ENCODE assay signal across 10 mouse cellular contexts in genomic region chr4:133037293-133037692, GRCm38 (mm10). TPM values are rescaled to one million over a fixed set of nuclear protein-coding genes. Genes with fewer than 3 reads are reported as not detected.
DNase-seq lines count a peak whose midpoint lies in the region; ATAC-seq and TF ChIP-seq lines count a peak whose summit lies in the region.
"Had no signal": no experiment of that assay in that cellular context is flagged by ENCODE, and none has a peak within 500 bp of the region (broad histone marks: within the 10 kb centered on the region; RNA-seq: fewer than 3 reads in every experiment).

No protein-coding gene starts in this region.

- H3K9ac ChIP-seq in heart, embryonic 14.5 days (ENCODE audit: low read length) = peak overlapping the region; percentile 42; the same call in 1 of the 2 replicates
- H3K9ac ChIP-seq in midbrain, embryonic 11.5 days (ENCODE audit: low read length) = no peak overlapping the region
- H3K9ac ChIP-seq in midbrain, postnatal 0 days (replicated peaks; ENCODE audit: low read length, poor library complexity, severe bottlenecking) = no peak overlapping the region
- H3K9ac ChIP-seq in heart, postnatal 0 days (replicated peaks; ENCODE audit: low read depth, low read length) = no peak overlapping the region
- no peak overlapping the region for H3K9ac ChIP-seq in stomach, embryonic 15.5 days
- H3K9ac ChIP-seq: liver, embryonic 12.5 days had no signal

- no peaks in the 10 kb centered on the region for H3K9me3 ChIP-seq in heart, embryonic 14.5 days (ENCODE audit: control insufficient read depth, low read length)
- H3K9me3 ChIP-seq in midbrain, embryonic 11.5 days (ENCODE audit: control insufficient read depth, low read length) = no peaks in the 10 kb centered on the region
- H3K9me3 ChIP-seq in midbrain, postnatal 0 days (ENCODE audit: low read length) = no peaks in the 10 kb centered on the region
- no peaks in the 10 kb centered on the region for H3K9me3 ChIP-seq in heart, postnatal 0 days (replicated peaks; ENCODE audit: control insufficient read depth, low read length)
- H3K9me3 ChIP-seq in stomach, embryonic 15.5 days = no peaks in the 10 kb centered on the region
- H3K9me3 ChIP-seq: liver, embryonic 12.5 days had no signal

- no peak overlapping the region; a peak in 1 of 4 replicates for H3K4me3 ChIP-seq in heart, embryonic 14.5 days (ENCODE audit: control insufficient read depth in 1 of 2, insufficient read depth in 1 of 2, low read depth in 1 of 2, low read length in 2 of 2)
- H3K4me3 ChIP-seq in midbrain, embryonic 11.5 days (ENCODE audit: low read depth, low read length) = no peak overlapping the region
- H3K4me3 ChIP-seq in midbrain, postnatal 0 days (ENCODE audit: low read depth, low read length) = no peak overlapping the region
- no peak overlapping the region for H3K4me3 ChIP-seq in heart, postnatal 0 days (ENCODE audit: low read depth, low read length)
- H3K4me3 ChIP-seq in stomach, embryonic 15.5 days (replicated peaks) = no peak overlapping the region
- H3K4me3 ChIP-seq: liver, embryonic 12.5 days had no signal

- TF ChIP-seq CTCF in midbrain, postnatal 0 days (IDR thresholded peaks at IDR 0.05) = no peak
- TF ChIP-seq CTCF in heart, postnatal 0 days (IDR thresholded peaks at IDR 0.05; ENCODE audit: low read depth) = no peak

- peak overlapping the region; percentile 98 for H3K4me2 ChIP-seq in heart, embryonic 14.5 days (ENCODE audit: low read length)
- H3K4me2 ChIP-seq in midbrain, embryonic 11.5 days = no peak overlapping the region
- H3K4me2 ChIP-seq in midbrain, postnatal 0 days (ENCODE audit: low read depth, low read length, poor library complexity, severe bottlenecking) = no peak overlapping the region
- H3K4me2 ChIP-seq in heart, postnatal 0 days (ENCODE audit: low read depth, low read length) = peak overlapping the region; percentile 100
- H3K4me2 ChIP-seq in stomach, embryonic 15.5 days = 0 out of 2 replicates have a peak overlapping the region, but pooled peaks have one; percentile 6

- H3K27me3 ChIP-seq in heart, embryonic 14.5 days (ENCODE audit: control insufficient read depth, insufficient read depth, low read length) = no peaks in the 10 kb centered on the region
- H3K27me3 ChIP-seq in midbrain, embryonic 11.5 days (ENCODE audit: control insufficient read depth, insufficient read depth, low read length) = peaks cover 38% of the 10 kb centered on the region
- H3K27me3 ChIP-seq in midbrain, postnatal 0 days (ENCODE audit: insufficient read depth, low read length) = no peaks in the 10 kb centered on the region
- no peaks in the 10 kb centered on the region for H3K27me3 ChIP-seq in heart, postnatal 0 days (ENCODE audit: control insufficient read depth, insufficient read depth, low read length)
- H3K27me3 ChIP-seq in stomach, embryonic 15.5 days (replicated peaks) = no peaks in the 10 kb centered on the region

- H3K27ac ChIP-seq in heart, embryonic 14.5 days (replicated peaks in 1 of 2; ENCODE audit: control insufficient read depth in 1 of 2, insufficient read depth in 1 of 2, low read depth in 2 of 2, low read length in 2 of 2) = peak overlapping the region in 1 of 2 experiments; percentile 43; a peak in 2 of 4 replicates
- H3K27ac ChIP-seq in midbrain, embryonic 11.5 days (ENCODE audit: low read depth, low read length) = no peak overlapping the region
- H3K27ac ChIP-seq in midbrain, postnatal 0 days (ENCODE audit: low read depth, low read length) = no peak overlapping the region
- peak overlapping the region; percentile 27; the same call in 1 of the 2 replicates for H3K27ac ChIP-seq in heart, postnatal 0 days (ENCODE audit: low read depth)
- no peak overlapping the region for H3K27ac ChIP-seq in stomach, embryonic 15.5 days
- H3K27ac ChIP-seq: liver, embryonic 12.5 days; macrophage had no signal

- ATAC-seq in heart, embryonic 14.5 days (ENCODE audit: insufficient number of reproducible peaks, insufficient read depth, low FRiP score, low read depth) = no peak
- no peak for ATAC-seq in midbrain, embryonic 11.5 days (ENCODE audit: low FRiP score)
- ATAC-seq in midbrain, postnatal 0 days (ENCODE audit: low FRiP score) = no peak
- ATAC-seq in heart, postnatal 0 days (ENCODE audit: insufficient read depth, low read depth) = no peak
- no peak for ATAC-seq in stomach, embryonic 15.5 days (ENCODE audit: insufficient read depth, low FRiP score, low read depth)
- ATAC-seq: inflammation-experienced regulatory T-cells, adult 6 months; liver, embryonic 12.5 days had no signal

- peaks cover 42 to 68% of the 10 kb centered on the region in 2 experiments for H3K4me1 ChIP-seq in heart, embryonic 14.5 days (ENCODE audit: control insufficient read depth in 2 of 2, insufficient read depth in 2 of 2, low read length in 2 of 2)
- H3K4me1 ChIP-seq in midbrain, embryonic 11.5 days (ENCODE audit: control insufficient read depth, insufficient read depth, low read length) = peaks cover 38% of the 10 kb centered on the region
- H3K4me1 ChIP-seq in midbrain, postnatal 0 days (ENCODE audit: insufficient read depth, low read length) = peaks cover 22% of the 10 kb centered on the region
- H3K4me1 ChIP-seq in heart, postnatal 0 days (ENCODE audit: control insufficient read depth, insufficient read depth) = peaks cover 69% of the 10 kb centered on the region
- H3K4me1 ChIP-seq in stomach, embryonic 15.5 days = peaks cover 47% of the 10 kb centered on the region

- H3K36me3 ChIP-seq in heart, embryonic 14.5 days (ENCODE audit: control insufficient read depth, insufficient read depth, low read length) = 0 out of 2 replicates have a peak, but pooled peaks cover 4% of the 10 kb centered on the region
- no peaks in the 10 kb centered on the region for H3K36me3 ChIP-seq in midbrain, embryonic 11.5 days (ENCODE audit: control insufficient read depth, insufficient read depth, low read length)
- peaks cover 4% of the 10 kb centered on the region; the same call in 1 of the 2 replicates for H3K36me3 ChIP-seq in midbrain, postnatal 0 days (ENCODE audit: insufficient read depth, low read length)
- no peaks in the 10 kb centered on the region for H3K36me3 ChIP-seq in heart, postnatal 0 days (replicated peaks; ENCODE audit: control insufficient read depth, insufficient read depth, low read length)
- H3K36me3 ChIP-seq in stomach, embryonic 15.5 days = no peaks in the 10 kb centered on the region
- H3K36me3 ChIP-seq: liver, embryonic 12.5 days had no signal

- DNase-seq in heart, postnatal 4 days = no peak
- DNase-seq in midbrain, embryonic 11.5 days (ENCODE audit: low spot score, missing footprints) = peak; percentile 86
- DNase-seq in midbrain, postnatal 0 days (ENCODE audit: low spot score) = no peak
- DNase-seq in heart, postnatal 0 days (ENCODE audit: low spot score) = no peak
- DNase-seq in layer of hippocampus, adult 9-11 months = no peak

- no peak for TF ChIP-seq EP300 in heart, postnatal 0 days (IDR thresholded peaks at IDR 0.05; ENCODE audit: low read depth)

- 18% methylated on average over 9 of the region's 9 CpGs for WGBS in heart, embryonic 14.5 days
- 41% methylated on average over 9 of the region's 9 CpGs for WGBS in midbrain, embryonic 11.5 days
- WGBS in midbrain, postnatal 0 days = 43% methylated on average over 9 of the region's 9 CpGs
- WGBS in heart, postnatal 0 days = 18% methylated on average over 9 of the region's 9 CpGs
- 44% methylated on average over 9 of the region's 9 CpGs for WGBS in stomach, embryonic 15.5 days

RNA-seq across cellular contexts. Expression of gene Ahdc1, which starts 26.2 kb away (rescaled TPM):
- 7.1 and 9.0 TPM in 2 replicates for polyA plus RNA-seq in heart, embryonic 14.5 days (2014; fragmentation: Nextera tagmentation; extraction: Ambion mirVana)
- 10 to 100 TPM; 41.1 to 48.7 TPM for total RNA-seq in heart, postnatal 4 days (2021)
- polyA plus RNA-seq in midbrain, embryonic 11.5 days (2014; fragmentation: Nextera tagmentation; extraction: Ambion mirVana) = 4.9 and 5.3 TPM in 2 replicates
- 105 and 115 TPM in 2 replicates for total RNA-seq in midbrain, postnatal 0 days (2014; rRNA removed)
- 9.2 and 11.0 TPM in 2 replicates for polyA plus RNA-seq in midbrain, postnatal 0 days (2015; fragmentation: Nextera tagmentation; extraction: Ambion mirVana)
- 40.5 and 57.2 TPM in 2 replicates for total RNA-seq in heart, postnatal 0 days (2014; rRNA removed; ENCODE audit: low replicate concordance)
- polyA plus RNA-seq in heart, postnatal 0 days (2015; fragmentation: Nextera tagmentation; extraction: Ambion mirVana) = 4.6 and 5.2 TPM in 2 replicates
- polyA plus RNA-seq in stomach, embryonic 15.5 days (2015; fragmentation: Nextera tagmentation; extraction: Ambion mirVana) = 8.2 and 9.3 TPM in 2 replicates

Comparison
In these comparisons a context has a peak if more than half of its experiments do, and no peak if none do; other contexts are left out.
1. H3K4me2 ChIP-seq: peak in heart, embryonic 14.5 days (single experiment), heart, postnatal 0 days (single experiment) and stomach, embryonic 15.5 days (single experiment); none in midbrain, embryonic 11.5 days (single experiment) and midbrain, postnatal 0 days (single experiment).